ENCODE assay signal across 9 mouse cellular contexts in genomic region chr11:75869898-75870297, GRCm38 (mm10).
DNase-seq lines count a peak whose midpoint lies in the region; ATAC-seq and TF ChIP-seq lines count a peak whose summit lies in the region.
"Had no signal": no experiment of that assay in that cellular context is flagged by ENCODE, and none has a peak within 500 bp of the region (broad histone marks: within the 10 kb centered on the region; RNA-seq: fewer than 3 reads in every experiment).

No protein-coding gene starts in this region.

- no peak overlapping the region for H3K4me2 ChIP-seq in hindbrain, embryonic 13.5 days
- H3K4me2 ChIP-seq: liver, embryonic 13.5 days had no signal

- no peak for TF ChIP-seq POLR2A in thymus, adult 2 months (IDR thresholded peaks at IDR 0.05; ENCODE audit: control insufficient read depth, extremely low read depth, insufficient read depth, low read length, poor library complexity)
- TF ChIP-seq POLR2A in heart, adult 2 months (IDR thresholded peaks at IDR 0.05; ENCODE audit: insufficient read depth, low read depth, low read length), result no peak

- no peak for TF ChIP-seq EP300 in heart, adult 2 months (IDR thresholded peaks at IDR 0.05; ENCODE audit: insufficient read depth, low read depth, low read length)

- no peaks in the 10 kb centered on the region for H3K9me3 ChIP-seq in hindbrain, embryonic 13.5 days
- H3K9me3 ChIP-seq: liver, embryonic 13.5 days had no signal

- H3K9ac ChIP-seq in hindbrain, embryonic 13.5 days, result peak overlapping the region; percentile 3; the same call in 1 of the 2 replicates
- H3K9ac ChIP-seq in heart, adult 2 months (ENCODE audit: low read depth, low read length), result no peak overlapping the region
- H3K9ac ChIP-seq: liver, embryonic 13.5 days had no signal

- H3K36me3 ChIP-seq in hindbrain, embryonic 13.5 days, result no peaks in the 10 kb centered on the region
- no peaks in the 10 kb centered on the region for H3K36me3 ChIP-seq in thymus, adult 2 months (ENCODE audit: control insufficient read depth, insufficient read depth, low read length)
- H3K36me3 ChIP-seq in heart, adult 2 months (ENCODE audit: control insufficient read depth, insufficient read depth, low read length), result no peaks in the 10 kb centered on the region
- H3K36me3 ChIP-seq: liver, embryonic 13.5 days had no signal

- intact Hi-C loops in left cerebral cortex, postnatal 14 days (cut with DNase I), result loop anchor here (10.0 kb wide), 1 partner anchor 415 kb away; no protein-coding TSS in a partner anchor
- intact Hi-C loops in heart, adult 2 months (cut with DNase I), result no loop called here

- H3K4me1 ChIP-seq in hindbrain, embryonic 13.5 days (replicated peaks), result peaks cover 38% of the 10 kb centered on the region
- no peaks in the 10 kb centered on the region for H3K4me1 ChIP-seq in thymus, adult 2 months (replicated peaks; ENCODE audit: control insufficient read depth, insufficient read depth, low read length)
- no peaks in the 10 kb centered on the region for H3K4me1 ChIP-seq in heart, adult 2 months (ENCODE audit: control insufficient read depth, insufficient read depth, low read length)
- H3K4me1 ChIP-seq: liver, embryonic 13.5 days had no signal

- no peaks in the 10 kb centered on the region for H3K79me2 ChIP-seq in heart, adult 2 months (replicated peaks; ENCODE audit: control insufficient read depth, insufficient read depth, low read length)

- peak overlapping the region; percentile 58 for H3K27ac ChIP-seq in hindbrain, embryonic 13.5 days
- no peak overlapping the region for H3K27ac ChIP-seq in thymus, adult 2 months (ENCODE audit: control insufficient read depth, insufficient read depth, low read length)
- no peak overlapping the region for H3K27ac ChIP-seq in heart, adult 2 months
- H3K27ac ChIP-seq: liver, embryonic 13.5 days had no signal

- H3K4me3 ChIP-seq in hindbrain, embryonic 13.5 days, result no peak overlapping the region
- no peak overlapping the region for H3K4me3 ChIP-seq in thymus, adult 2 months (ENCODE audit: control insufficient read depth, insufficient read depth, low read length)
- H3K4me3 ChIP-seq in heart, adult 2 months, result no peak overlapping the region
- H3K4me3 ChIP-seq: liver, embryonic 13.5 days had no signal

- H3K27me3 ChIP-seq in hindbrain, embryonic 13.5 days, result no peaks in the 10 kb centered on the region
- no peaks in the 10 kb centered on the region for H3K27me3 ChIP-seq in thymus, adult 2 months (ENCODE audit: control insufficient read depth, insufficient read depth, low read length)
- H3K27me3 ChIP-seq in heart, adult 2 months (ENCODE audit: control insufficient read depth, insufficient read depth, low read length), result no peaks in the 10 kb centered on the region
- H3K27me3 ChIP-seq: liver, embryonic 13.5 days had no signal

- ATAC-seq in hindbrain, embryonic 13.5 days (ENCODE audit: low FRiP score), result peak; percentile 60; the same call in 1 of the 2 replicates

- no peak for TF ChIP-seq CTCF in thymus, adult 2 months (IDR thresholded peaks at IDR 0.05; ENCODE audit: borderline replicate concordance, control insufficient read depth, extremely low read depth, insufficient read depth, low read length, poor library complexity)
- TF ChIP-seq CTCF in heart, adult 2 months (IDR thresholded peaks at IDR 0.05), result no peak

- WGBS in hindbrain, embryonic 13.5 days, result 31% methylated on average over 5 of the region's 5 CpGs
- WGBS in thymus, adult 2 months, result 96% methylated on average over 5 of the region's 5 CpGs
- WGBS in heart, adult 2 months, result 74% methylated on average over 5 of the region's 5 CpGs

- peak; percentile 88 to 89 for DNase-seq in cerebellum, postnatal 36 days
- peak; percentile 78 to 87 for DNase-seq in left cerebral cortex, postnatal 14 days (ENCODE audit: low spot score in 2 of 2)
- peak; percentile 69 for DNase-seq in right cerebral cortex, postnatal 14 days
- DNase-seq in adrenal gland, adult (ENCODE audit: inconsistent age in 2 of 2, low spot score in 1 of 2), result no peak
- DNase-seq in thymus, adult 2 months, result no peak
- DNase-seq in heart, adult 2 months, result no peak
- DNase-seq: heart, postnatal 36 days; liver, embryonic 13.5 days had no signal

Comparison
In these comparisons a context has a peak if more than half of its experiments do, and no peak if none do; other contexts are left out.
1. DNase-seq: peak in cerebellum, postnatal 36 days (2 of 2), left cerebral cortex, postnatal 14 days (2 of 2) and right cerebral cortex, postnatal 14 days (single experiment); none in adrenal gland, adult (0 of 2), thymus, adult 2 months (single experiment) and heart, adult 2 months (0 of 2).